Mouse (Mus musculus) spleen, postnatal 36 days (tissue): ENCODE data around the gene Pid1.

Experiments used
- DNase-seq, 2 experiments: peaks; one replicate each; pipeline ENCODE4 v3.0.0; 2022; ENCODE audit warnings: low spot score in 2 of 2, mixed read lengths in 1 of 2

Gene Pid1

GRCm38 (mm10) chr1:84363967-84364366, at the start of gene Pid1:
Pid1 (minus strand) TSS chr1:84364180.
- DNase-seq: no peak

DNA sequence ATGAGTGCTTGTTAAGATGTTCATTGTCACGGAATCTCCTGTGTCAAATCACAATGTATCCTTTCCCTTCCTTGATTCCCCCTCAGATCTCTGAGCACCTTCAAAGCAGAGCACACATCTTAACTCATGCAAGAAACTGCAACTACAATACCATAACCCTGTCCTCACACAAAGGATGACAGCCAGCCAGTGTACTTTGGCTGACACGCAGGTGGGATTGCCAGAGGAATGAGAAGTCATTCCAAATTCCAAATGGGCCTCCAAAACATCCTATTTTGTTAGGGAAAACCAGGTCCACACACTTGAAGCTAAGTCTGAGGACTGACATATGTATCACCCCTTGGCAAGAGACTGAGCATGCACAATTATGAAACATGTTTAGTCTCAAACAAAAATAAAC, 45.5 kb upstream of the Pid1 start:
- no peak for DNase-seq

GRCm38 (mm10) chr1:84408873-84409272, 44.9 kb upstream of the Pid1 start:
- no peak for DNase-seq

- DNase-seq: peak; percentile 4 to 27
Observed at GRCm38 (mm10) chr1:84406891-84407290, 42.9 kb upstream of the Pid1 start.

GRCm38 (mm10) chr1:84405551-84406290, 41.7 kb upstream of the Pid1 start:
- DNase-seq: no peak

DNA sequence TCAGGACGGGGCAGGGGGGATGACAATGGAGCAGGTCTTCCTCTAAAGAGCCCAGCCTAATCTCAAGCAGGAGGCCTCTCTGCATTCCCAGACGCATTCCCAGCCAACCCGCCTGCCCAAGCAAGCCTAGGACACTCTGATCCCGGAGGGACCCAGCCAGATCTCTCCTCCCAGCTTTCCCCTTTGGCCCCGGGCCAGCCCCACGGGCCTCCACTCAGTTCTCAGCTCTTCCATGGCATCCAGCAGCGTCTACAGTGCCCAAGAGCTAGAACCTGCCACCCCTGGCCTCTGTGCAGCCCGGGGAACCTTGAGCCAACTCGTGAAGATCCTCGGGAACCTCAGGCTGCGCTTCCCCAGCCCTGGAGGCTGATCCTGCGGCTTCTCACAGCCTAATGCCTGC, 40.9 kb upstream of the Pid1 start:
- no peak for DNase-seq

DNA sequence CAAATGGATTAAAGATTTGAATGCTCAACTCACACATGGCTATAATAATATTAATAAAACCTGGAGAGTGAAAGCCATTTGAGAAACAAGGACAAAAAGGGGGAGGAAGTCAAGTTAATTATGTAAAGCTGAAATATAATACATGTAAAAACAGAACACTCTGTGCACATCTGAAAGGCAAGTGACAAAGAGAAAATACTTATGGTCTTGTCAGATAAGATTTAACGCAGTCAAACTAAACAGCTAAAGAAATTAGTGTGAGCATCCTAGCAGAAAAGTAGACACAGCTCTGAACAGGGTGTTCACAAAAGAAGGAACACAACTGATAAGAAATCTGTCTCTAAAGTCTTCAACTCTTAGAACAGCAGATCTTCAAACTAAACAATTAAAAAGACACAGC, 38.2 kb upstream of the Pid1 start:
- DNase-seq: no peak

DNA sequence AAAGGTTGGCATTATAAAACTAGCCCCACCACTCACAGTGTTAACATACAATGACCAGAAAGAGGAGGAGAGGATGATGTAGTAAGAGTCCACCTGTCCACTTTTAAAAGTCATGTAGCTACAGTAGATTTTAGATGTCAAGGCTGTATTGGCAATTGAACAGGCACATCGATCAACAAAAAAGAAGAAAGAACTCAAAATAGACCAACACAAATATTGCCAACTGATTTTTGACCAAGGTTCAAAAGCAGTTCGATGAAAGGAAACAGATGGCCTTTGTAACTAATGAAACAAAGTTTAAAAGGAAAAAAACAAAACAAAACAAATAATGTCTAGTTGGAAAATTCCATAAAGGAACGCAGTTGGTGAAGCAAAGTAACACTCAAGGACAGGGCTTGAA, 35.7 kb upstream of the Pid1 start:
- DNase-seq: no peak

- DNase-seq: no peak
Observed at GRCm38 (mm10) chr1:84399118-84399517, 35.1 kb upstream of the Pid1 start.

- no peak for DNase-seq
Observed at GRCm38 (mm10) chr1:84396787-84397186, 32.8 kb upstream of the Pid1 start.

- no peak for DNase-seq
Observed at GRCm38 (mm10) chr1:84395928-84396327, 31.9 kb upstream of the Pid1 start.

- no peak for DNase-seq
Observed at GRCm38 (mm10) chr1:84390961-84391360, 27.0 kb upstream of the Pid1 start.

DNA sequence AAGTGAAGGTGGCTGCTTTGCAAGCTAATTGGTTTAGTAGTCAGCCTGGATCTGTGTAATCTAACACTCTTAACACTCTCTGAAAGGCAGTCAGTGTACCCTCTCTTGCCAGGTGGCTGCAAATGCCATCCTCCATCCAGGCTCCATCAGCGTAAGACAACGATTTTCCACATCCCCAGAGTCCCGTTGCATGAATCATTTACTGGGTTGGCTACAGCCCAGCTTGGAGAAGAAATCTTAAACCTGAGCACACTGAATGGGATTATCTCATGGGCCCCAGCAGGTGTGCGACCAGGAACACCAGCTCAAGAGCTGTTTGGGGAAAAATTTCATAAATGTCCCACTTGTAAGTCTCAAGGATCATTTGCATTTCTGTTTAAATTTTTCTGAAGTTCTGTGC, 23.6 kb upstream of the Pid1 start:
- no peak for DNase-seq

DNA sequence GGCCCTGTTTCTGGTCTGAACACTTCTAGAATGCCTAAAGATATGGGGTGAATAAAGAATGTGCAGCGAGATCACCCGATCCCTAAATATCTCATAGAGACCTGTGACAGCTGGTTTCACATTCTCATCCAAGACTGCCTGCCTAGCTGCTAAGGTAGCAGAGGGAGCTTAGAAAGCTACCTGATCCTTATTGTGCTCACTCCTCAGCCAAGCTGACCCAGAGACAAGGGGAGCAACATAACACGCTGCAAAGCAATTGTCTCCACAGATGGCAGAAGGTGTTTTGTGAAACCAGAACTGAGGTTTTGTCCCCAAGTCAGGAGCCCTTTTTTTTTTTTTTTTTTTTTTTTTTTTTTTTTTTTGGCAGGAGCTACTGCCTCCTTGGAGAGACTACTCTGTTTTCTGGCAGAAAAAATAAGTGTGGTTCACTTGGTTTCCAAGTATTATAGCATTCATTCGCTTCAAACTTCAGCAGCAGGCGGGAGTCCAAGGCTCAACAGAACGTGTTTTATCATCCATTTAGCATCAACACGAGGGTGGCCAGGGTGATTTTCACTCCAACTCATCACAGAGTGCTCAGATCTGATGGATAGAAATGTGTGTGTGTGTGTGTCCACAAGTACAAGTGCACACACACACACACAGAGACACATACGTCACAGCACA, 22.6 kb upstream of the Pid1 start:
- no peak for DNase-seq

- no peak for DNase-seq
Observed at GRCm38 (mm10) chr1:84382709-84383108, 18.7 kb upstream of the Pid1 start.

- DNase-seq: no peak
Observed at GRCm38 (mm10) chr1:84382064-84382463, 18.1 kb upstream of the Pid1 start.

GRCm38 (mm10) chr1:84380895-84381294, 16.9 kb upstream of the Pid1 start:
- no peak for DNase-seq

GRCm38 (mm10) chr1:84367733-84368132, 3.8 kb upstream of the Pid1 start:
- DNase-seq: no peak

GRCm38 (mm10) chr1:84366553-84366952, 2.6 kb upstream of the Pid1 start:
- DNase-seq: no peak

- no peak for DNase-seq
Observed at GRCm38 (mm10) chr1:84362709-84363617, 1.0 kb downstream of the Pid1 start.

DNA sequence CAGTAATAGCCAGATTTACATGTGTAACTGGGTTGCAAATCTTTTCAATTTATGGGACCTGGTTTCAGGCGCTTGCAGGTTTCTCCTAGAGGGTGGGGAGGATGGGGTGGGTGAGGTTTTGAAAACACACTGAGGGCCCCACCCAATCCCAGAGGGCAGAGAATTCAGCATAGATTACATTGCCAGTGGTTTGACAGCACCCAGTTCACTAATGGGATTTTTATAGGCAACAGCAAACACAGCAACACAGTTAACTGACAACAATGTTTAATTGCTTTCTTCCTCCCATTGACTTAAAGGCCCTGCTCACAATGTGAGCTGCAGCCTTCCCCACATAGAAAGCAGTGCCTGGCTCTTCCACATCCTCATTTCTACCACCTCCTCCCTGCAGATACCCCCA, 1.8 kb downstream of the Pid1 start:
- DNase-seq: no peak

DNA sequence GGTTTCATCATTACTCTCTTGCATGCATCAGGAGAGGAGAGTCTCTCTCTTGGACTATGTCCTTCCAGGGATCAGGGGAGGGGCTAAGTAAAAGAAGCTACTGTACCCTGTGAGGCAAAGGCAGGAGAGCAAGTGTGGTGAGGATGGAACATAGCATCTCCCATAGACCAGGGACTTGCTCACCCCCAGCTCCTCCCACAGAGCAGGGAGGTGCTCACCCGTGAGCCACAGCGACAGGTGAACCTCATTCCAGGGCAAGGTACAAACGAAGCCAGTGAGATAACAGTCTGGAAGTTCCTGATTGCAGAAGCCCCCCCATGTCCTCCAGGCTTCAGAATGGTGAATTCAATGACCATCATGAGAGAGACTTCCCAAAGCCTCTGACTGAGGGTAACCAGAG, 2.6 kb downstream of the Pid1 start:
- no peak for DNase-seq
